Mouse (Mus musculus) intestine, postnatal 0 days (tissue): ENCODE results near the gene Cabp7. TPM values are rescaled to one million over a fixed set of nuclear protein-coding genes. Genes with fewer than 3 reads are reported as not detected.
A peak's percentile ranks its signal among the peaks of the same experiment; 100 is the strongest.

Experiments
- ATAC-seq: fragments of 200-750 bp; cut with Nextera tagmentation; 2 replicates; pipeline ENCODE4 v1.8.0; 2017; ENCODE audit warnings: mild to moderate bottlenecking, moderate TSS enrichment, moderate library complexity
- H3K27ac ChIP-seq: fragments of 300-500 bp; sonication (generic); 2 replicates; pipeline ENCODE4 v1.5.1; 2014; ENCODE audit warnings: mild to moderate bottlenecking, low read depth, low read length, moderate library complexity
- H3K27me3 ChIP-seq: fragments of 300-500 bp; sonication (generic); replicated peaks from 2 replicates; pipeline ENCODE4 v1.6.1; 2014; ENCODE audit warnings: low read length, mixed read lengths; ENCODE audit not compliant: control insufficient read depth, insufficient read depth
- H3K36me3 ChIP-seq: fragments of 300-500 bp; sonication (generic); 2 replicates; pipeline ENCODE4 v1.6.1; 2014; ENCODE audit warnings: mild to moderate bottlenecking, moderate library complexity; ENCODE audit not compliant: control insufficient read depth, insufficient read depth
- H3K4me1 ChIP-seq: fragments of 300-500 bp; sonication (generic); replicated peaks from 2 replicates; pipeline ENCODE4 v1.6.1; 2014; ENCODE audit warnings: antibody characterized with exemption, low read length, mixed read lengths; ENCODE audit not compliant: control insufficient read depth, insufficient read depth
- H3K4me2 ChIP-seq: fragments of 300-500 bp; sonication (generic); replicated peaks from 2 replicates; pipeline ENCODE4 v1.6.1; 2014; ENCODE audit warnings: low read depth, mild to moderate bottlenecking, moderate library complexity
- H3K4me3 ChIP-seq: fragments of 300-500 bp; sonication (generic); 2 replicates; pipeline ENCODE4 v1.5.1; 2014; ENCODE audit warnings: low read depth, low read length
- H3K9ac ChIP-seq: fragments of 300-500 bp; sonication (generic); 2 replicates; pipeline ENCODE4 v1.6.1; 2014; ENCODE audit warnings: mild to moderate bottlenecking, low read depth, low read length
- H3K9me3 ChIP-seq: fragments of 300-500 bp; sonication (generic); 2 replicates; pipeline ENCODE4 v1.6.1; 2016; ENCODE audit warnings: mixed run types; ENCODE audit not compliant: control insufficient read depth
- CTCF ChIP-seq: sonication (generic); IDR thresholded peaks from 2 replicates; pipeline ENCODE4 v1.5.1; 2016; ENCODE audit warnings: low read depth, mild to moderate bottlenecking, control low read depth, antibody characterized with exemption, moderate library complexity
- WGBS: fragments of 180-500 bp; shearing (Covaris S2); extraction: QIAGEN DNeasy Blood & Tissue Kit; methylation state at CpG from one replicate; pipeline ENCODE4 v1.1.7; 2014; 5-methylcytosine and 5-hydroxymethylcytosine counted together
- polyA plus RNA-seq: library from polyadenylated mRNA; unstranded; fragments of >200 nt; fragmentation: Nextera tagmentation; extraction: Ambion mirVana; gene quantifications from 2 replicates; pipeline ENCODE4 v1.2.1, GENCODE M21; 2015

Cabp7 gene
- polyA plus RNA-seq, 1 experiment from 2014 or later: 0.10 TPM

GRCm38 (mm10) chr11:4705178-4705577 is 41.4 kb downstream of the Cabp7 start:
- Histone ChIP-seq H3K27ac (0 out of 2 replicates have a peak overlapping the region, but pooled peaks have one; percentile 36), H3K9me3 (no peaks in the 10 kb centered on the region), H3K27me3 (no peaks in the 10 kb centered on the region), H3K36me3 (peaks cover 14% of the 10 kb centered on the region), H3K4me1 (0 out of 2 replicates have a peak, but pooled peaks cover 4% of the 10 kb centered on the region), H3K4me2 (peak overlapping the region; percentile 86), H3K9ac (peak overlapping the region; percentile 82), H3K4me3 (peak overlapping the region; percentile 84)
- no peak for TF ChIP-seq CTCF
- WGBS: 5% methylated on average over 4 of the region's 4 CpGs
- no peak for ATAC-seq

GRCm38 (mm10) chr11:4704072-4704964 is 42.3 kb downstream of the Cabp7 start, which contains the start of the genes Uqcr10 and Zmat5:
Gene Uqcr10 (minus strand): TSS chr11:4704342.
Gene Zmat5 (plus strand): TSS chr11:4704678.
- WGBS: under 1% methylated on average over 47 of the region's 47 CpGs
- no peaks in the 10 kb centered on the region for H3K27me3 ChIP-seq
- no peak for TF ChIP-seq CTCF
- no peaks in the 10 kb centered on the region for H3K9me3 ChIP-seq
- H3K36me3 ChIP-seq: peaks cover 14% of the 10 kb centered on the region
- H3K4me2 ChIP-seq: peak within 1 kb of the TSS; percentile 86
- ATAC-seq: peak; percentile 96
- H3K27ac ChIP-seq: peak within 1 kb of the TSS; percentile 79
- peak within 1 kb of the TSS; percentile 84 for H3K4me3 ChIP-seq
- 0 out of 2 replicates have a peak, but pooled peaks cover 4% of the 10 kb centered on the region for H3K4me1 ChIP-seq
- peak within 1 kb of the TSS; percentile 82 for H3K9ac ChIP-seq

- peak; percentile 9 for ATAC-seq
- H3K36me3 ChIP-seq: peaks cover 14% of the 10 kb centered on the region
- no peaks in the 10 kb centered on the region for H3K27me3 ChIP-seq
- H3K4me1 ChIP-seq: 0 out of 2 replicates have a peak, but pooled peaks cover 4% of the 10 kb centered on the region
- H3K27ac ChIP-seq: peak overlapping the region; percentile 79
- peak overlapping the region; percentile 84 for H3K4me3 ChIP-seq
- H3K4me2 ChIP-seq: peak overlapping the region; percentile 86
- WGBS: 2% methylated on average over 12 of the region's 12 CpGs
- H3K9me3 ChIP-seq: no peaks in the 10 kb centered on the region
- TF ChIP-seq CTCF: no peak
- peak overlapping the region; percentile 82 for H3K9ac ChIP-seq
These were observed 42.9 kb downstream of the Cabp7 start for GRCm38 (mm10) chr11:4703688-4704071.

GRCm38 (mm10) chr11:4700726-4701125 is 45.9 kb downstream of the Cabp7 start:
- ATAC-seq: no peak
- Histone ChIP-seq H3K4me2 (no peak overlapping the region), H3K36me3 (peaks cover 14% of the 10 kb centered on the region), H3K27me3 (no peaks in the 10 kb centered on the region), H3K4me3 (no peak overlapping the region), H3K9me3 (no peaks in the 10 kb centered on the region), H3K9ac (no peak overlapping the region), H3K27ac (no peak overlapping the region; the same call in 1 of the 2 replicates), H3K4me1 (0 out of 2 replicates have a peak, but pooled peaks cover 4% of the 10 kb centered on the region)
- 71% methylated on average over 8 of the region's 8 CpGs for WGBS
- no peak for TF ChIP-seq CTCF

- no peak for ATAC-seq
- Histone ChIP-seq H3K27me3 (no peaks in the 10 kb centered on the region), H3K27ac (no peak overlapping the region), H3K9ac (no peak overlapping the region), H3K4me2 (no peak overlapping the region), H3K9me3 (no peaks in the 10 kb centered on the region), H3K4me3 (no peak overlapping the region), H3K4me1 (no peaks in the 10 kb centered on the region), H3K36me3 (peaks cover 14% of the 10 kb centered on the region)
- peak; percentile 55 for TF ChIP-seq CTCF
- 42% methylated on average over 7 of the region's 7 CpGs for WGBS
These were observed 49.3 kb downstream of the Cabp7 start for GRCm38 (mm10) chr11:4697043-4697983.
